Mouse (Mus musculus) neural tube, embryonic 10.5 days (tissue): ENCODE results near the gene Slc6a17.
A peak's percentile ranks its signal among the peaks of the same experiment; 100 is the strongest.

Source experiments
- DNase-seq: peaks from one replicate; pipeline ENCODE4 v3.0.0-alpha.2; 2017; ENCODE audit warnings: low spot score; ENCODE audit errors: extremely low spot score

Slc6a17 gene

GRCm38 (mm10) chr3:107524547-107524946, 6.7 kb upstream of the Slc6a17 start:
- DNase-seq, result no peak

GRCm38 (mm10) chr3:107520931-107521330, 3.1 kb upstream of the Slc6a17 start:
- no peak for DNase-seq

- peak; percentile 76 for DNase-seq
Measured at GRCm38 (mm10) chr3:107516776-107517630, 815 bp downstream of the Slc6a17 start.

GRCm38 (mm10) chr3:107515989-107516388, 1.8 kb downstream of the Slc6a17 start:
- no peak for DNase-seq

GRCm38 (mm10) chr3:107511416-107511815, 6.4 kb downstream of the Slc6a17 start:
- no peak for DNase-seq

- DNase-seq, result no peak
Measured at GRCm38 (mm10) chr3:107508696-107509095, 9.1 kb downstream of the Slc6a17 start.

GRCm38 (mm10) chr3:107507966-107508365, 9.9 kb downstream of the Slc6a17 start:
- DNase-seq, result no peak

- DNase-seq, result no peak
Measured at GRCm38 (mm10) chr3:107506531-107506930, 11.3 kb downstream of the Slc6a17 start.

GRCm38 (mm10) chr3:107505464-107506367, 12.1 kb downstream of the Slc6a17 start:
- no peak for DNase-seq

GRCm38 (mm10) chr3:107504542-107504941, 13.3 kb downstream of the Slc6a17 start:
- no peak for DNase-seq

- DNase-seq, result no peak
Measured at GRCm38 (mm10) chr3:107503716-107504115, 14.1 kb downstream of the Slc6a17 start.

- DNase-seq, result no peak
Measured at GRCm38 (mm10) chr3:107501702-107502151, 16.1 kb downstream of the Slc6a17 start.

GRCm38 (mm10) chr3:107500301-107500700, 17.5 kb downstream of the Slc6a17 start:
- no peak for DNase-seq

GRCm38 (mm10) chr3:107496086-107496850, 21.6 kb downstream of the Slc6a17 start:
- DNase-seq, result no peak

GRCm38 (mm10) chr3:107495524-107495923, 22.3 kb downstream of the Slc6a17 start:
- DNase-seq, result no peak

GRCm38 (mm10) chr3:107491459-107491858, 26.4 kb downstream of the Slc6a17 start:
- no peak for DNase-seq

- DNase-seq, result no peak
Measured at GRCm38 (mm10) chr3:107488637-107489036, 29.2 kb downstream of the Slc6a17 start.

GRCm38 (mm10) chr3:107483290-107483689, 34.5 kb downstream of the Slc6a17 start:
- no peak for DNase-seq

- peak; percentile 23 for DNase-seq
Measured at GRCm38 (mm10) chr3:107480660-107481059, 37.2 kb downstream of the Slc6a17 start.

- peak; percentile 67 for DNase-seq
Measured at GRCm38 (mm10) chr3:107472198-107472597, 45.6 kb downstream of the Slc6a17 start.

- no peak for DNase-seq
Measured at GRCm38 (mm10) chr3:107469059-107469458, 48.8 kb downstream of the Slc6a17 start.
